Mouse (Mus musculus): Measurements from ENCODE around the gene Cdk9.

DNA sequence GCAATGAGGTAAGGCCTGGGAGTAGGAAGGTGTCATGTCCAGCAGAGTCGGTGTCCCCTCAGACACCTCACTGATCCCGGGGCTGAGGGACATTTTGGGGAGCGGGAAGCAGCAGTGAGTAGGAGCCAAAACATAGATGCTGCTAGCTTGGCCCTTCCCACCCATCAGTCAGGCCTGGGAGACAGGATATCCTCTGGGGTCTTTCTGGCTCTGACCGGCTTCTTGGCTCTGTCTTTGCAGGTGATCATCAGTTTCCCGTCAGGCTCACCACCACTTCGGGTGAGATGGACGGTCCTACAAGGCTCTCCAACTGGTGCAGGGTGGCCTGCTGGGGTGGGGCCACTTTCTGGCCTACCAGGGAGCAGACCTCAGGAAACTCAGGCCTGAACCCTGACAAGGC lies 35.2 kb downstream of the Cdk9 start:
- TF ChIP-seq CTCF (IDR thresholded peaks at IDR 0.05; ENCODE audit: extremely low read depth, insufficient read depth, low read length) (no peak), POLR2A (IDR thresholded peaks at IDR 0.05; ENCODE audit: extremely low read depth, insufficient read depth, low read length) (no peak)

Measured in cortical plate, adult 2 months (tissue).